Comparison of ENCODE assay signal across 8 mouse cellular contexts in genomic region chr7:101107073-101107810, GRCm38 (mm10). TPM values are rescaled to one million over a fixed set of nuclear protein-coding genes. Genes with fewer than 3 reads are reported as not detected.
DNase-seq lines count a peak whose midpoint lies in the region; ATAC-seq lines count a peak whose summit lies in the region.

No protein-coding gene starts in this region.

- H3K4me1 ChIP-seq in neural tube, embryonic 12.5 days, result peaks cover 9% of the 10 kb centered on the region

- intact Hi-C loops in heart, postnatal 36 days (cut with DNase I), result loop anchor here (5.0 kb wide), 2 partner anchors 75 to 180 kb away; no protein-coding TSS in a partner anchor

- 38% methylated on average over 5 of the region's 5 CpGs for WGBS in neural tube, embryonic 12.5 days

- peak overlapping the region; percentile 82; the same call in 1 of the 2 replicates for H3K4me3 ChIP-seq in neural tube, embryonic 12.5 days

- H3K27ac ChIP-seq in neural tube, embryonic 12.5 days, result 0 out of 2 replicates have a peak overlapping the region, but pooled peaks have one; percentile 97

- H3K9ac ChIP-seq in neural tube, embryonic 12.5 days, result 0 out of 2 replicates have a peak overlapping the region, but pooled peaks have one; percentile 79

- ATAC-seq in neural tube, embryonic 12.5 days (ENCODE audit: low FRiP score, low read depth), result no peak

- peak; percentile 54 to 58 for DNase-seq in heart, adult 18-20 months
- DNase-seq in heart, postnatal 36 days, result no peak
- DNase-seq in 3T3-L1 (ENCODE audit: low read depth, low spot score), result peak; percentile 2
- peak; percentile 14 for DNase-seq in embryo, embryonic 11 days
- peak; percentile 39 for DNase-seq in induced T-regulatory cell, adult 2 months (ENCODE audit: low read depth)
- DNase-seq in spleen, postnatal 14 days (ENCODE audit: low spot score in 2 of 2), result no peak
- DNase-seq in adrenal gland, postnatal 4 days (ENCODE audit: low spot score in 2 of 2), result no peak

- no peaks in the 10 kb centered on the region for H3K9me3 ChIP-seq in neural tube, embryonic 12.5 days

- H3K4me2 ChIP-seq in neural tube, embryonic 12.5 days (replicated peaks), result peak overlapping the region; percentile 75

- peaks cover 7% of the 10 kb centered on the region; the same call in 1 of the 2 replicates for H3K36me3 ChIP-seq in neural tube, embryonic 12.5 days

- no peaks in the 10 kb centered on the region for H3K27me3 ChIP-seq in neural tube, embryonic 12.5 days (replicated peaks)

RNA-seq across cellular contexts. Expression of gene Fchsd2, which starts 14.6 kb away (rescaled TPM):
- 10 to 100 TPM; 18.3 to 22.5 TPM for total RNA-seq in heart, adult 18-20 months (2021)
- total RNA-seq in heart, postnatal 36 days (2021), result 10 to 100 TPM; 22.8 to 25.3 TPM
- 34.6 and 36.5 TPM in 2 replicates for polyA plus RNA-seq in neural tube, embryonic 12.5 days (2016; fragmentation: Nextera tagmentation; extraction: Ambion mirVana)
- total RNA-seq in adrenal gland, postnatal 4 days (2021), result 10 to 100 TPM; 37.8 to 39.9 TPM

Comparison
In these comparisons a context has a peak if more than half of its experiments do, and no peak if none do; other contexts are left out.
1. DNase-seq: peak in heart, adult 18-20 months (2 of 2), 3T3-L1 (single experiment), embryo, embryonic 11 days (single experiment) and induced T-regulatory cell, adult 2 months (single experiment); none in heart, postnatal 36 days (0 of 2), spleen, postnatal 14 days (0 of 2) and adrenal gland, postnatal 4 days (0 of 2).